Mouse (Mus musculus) hindbrain, embryonic 11.5 days (tissue): Measurements from ENCODE around the gene Calr3. TPM values are rescaled to one million over a fixed set of nuclear protein-coding genes. Genes with fewer than 3 reads are reported as not detected.

Experiments
- ATAC-seq: fragments of 200-750 bp; cut with Nextera tagmentation; 2 replicates; pipeline ENCODE4 v1.8.0; 2017; ENCODE audit warnings: mild to moderate bottlenecking, moderate TSS enrichment, moderate library complexity; ENCODE audit not compliant: low FRiP score
- DNase-seq: peaks from one replicate; pipeline ENCODE4 v3.0.0-alpha.2; 2015; ENCODE audit warnings: low spot score
- H3K27ac ChIP-seq: fragments of 300-500 bp; sonication (generic); 2 replicates; pipeline ENCODE4 v1.5.1; 2014; ENCODE audit warnings: mild to moderate bottlenecking, low read depth, low read length
- H3K27me3 ChIP-seq: fragments of 300-500 bp; sonication (generic); 2 replicates; pipeline ENCODE4 v1.6.1; 2014; ENCODE audit warnings: mild to moderate bottlenecking, low read length, moderate library complexity, mixed read lengths; ENCODE audit not compliant: control insufficient read depth, insufficient read depth
- H3K36me3 ChIP-seq: fragments of 300-500 bp; sonication (generic); 2 replicates; pipeline ENCODE4 v1.6.1; 2014; ENCODE audit warnings: mild to moderate bottlenecking, low read length, moderate library complexity, mixed read lengths; ENCODE audit not compliant: control insufficient read depth, insufficient read depth
- H3K4me1 ChIP-seq: fragments of 300-500 bp; sonication (generic); replicated peaks from 2 replicates; pipeline ENCODE4 v1.6.1; 2014; ENCODE audit warnings: low read length, mixed read lengths; ENCODE audit not compliant: control insufficient read depth, insufficient read depth
- H3K4me2 ChIP-seq: fragments of 300-500 bp; sonication (generic); replicated peaks from 2 replicates; pipeline ENCODE4 v1.6.1; 2014; ENCODE audit warnings: mild to moderate bottlenecking, low read depth, low read length
- H3K4me3 ChIP-seq: fragments of 300-500 bp; sonication (generic); 2 replicates; pipeline ENCODE4 v1.5.1; 2014; ENCODE audit warnings: low read depth, low read length
- H3K9ac ChIP-seq: fragments of 300-500 bp; sonication (generic); 2 replicates; pipeline ENCODE4 v1.6.1; 2014; ENCODE audit warnings: low read depth, low read length
- H3K9me3 ChIP-seq: fragments of 300-500 bp; sonication (generic); 2 replicates; pipeline ENCODE4 v1.6.1; 2016; ENCODE audit warnings: low read length; ENCODE audit not compliant: control insufficient read depth
- WGBS: fragments of 180-500 bp; shearing (Covaris S2); extraction: QIAGEN DNeasy Blood & Tissue Kit; methylation state at CpG from one replicate; pipeline ENCODE4 v1.1.7; 2014; 5-methylcytosine and 5-hydroxymethylcytosine counted together
- polyA plus RNA-seq: library from polyadenylated mRNA; unstranded; fragments of >200 nt; fragmentation: Nextera tagmentation; extraction: Ambion mirVana; gene quantifications from 2 replicates; pipeline ENCODE4 v1.2.1, GENCODE M21; 2014

The Calr3 gene
- 0.74 and 1.3 TPM in 2 replicates for polyA plus RNA-seq

GRCm38 (mm10) chr8:72443338-72443993 lies at the start of gene Calr3, which contains the start of gene 1700030K09Rik:
Gene Calr3, minus strand, starts transcription at chr8:72443870.
Gene 1700030K09Rik, plus strand, starts transcription at chr8:72443880.
- Histone ChIP-seq H3K4me2 (peak within 1 kb of the TSS; percentile 57), H3K4me3 (peak within 1 kb of the TSS; percentile 36), H3K4me1 (0 out of 2 replicates have a peak, but pooled peaks cover 2% of the 10 kb centered on the region), H3K36me3 (no peaks in the 10 kb centered on the region), H3K27me3 (no peaks in the 10 kb centered on the region), H3K27ac (no peak within 1 kb of the TSS), H3K9ac (peak within 1 kb of the TSS; percentile 72), H3K9me3 (no peaks in the 10 kb centered on the region)
- ATAC-seq (peak; percentile 99), DNase-seq (peak; percentile 99)
- WGBS, result 6% methylated on average over 34 of the region's 34 CpGs

- DNase-seq, result peak; percentile 31
- ATAC-seq, result no peak
These were observed 49.7 kb upstream of the Calr3 start for GRCm38 (mm10) chr8:72493381-72493780.

DNA sequence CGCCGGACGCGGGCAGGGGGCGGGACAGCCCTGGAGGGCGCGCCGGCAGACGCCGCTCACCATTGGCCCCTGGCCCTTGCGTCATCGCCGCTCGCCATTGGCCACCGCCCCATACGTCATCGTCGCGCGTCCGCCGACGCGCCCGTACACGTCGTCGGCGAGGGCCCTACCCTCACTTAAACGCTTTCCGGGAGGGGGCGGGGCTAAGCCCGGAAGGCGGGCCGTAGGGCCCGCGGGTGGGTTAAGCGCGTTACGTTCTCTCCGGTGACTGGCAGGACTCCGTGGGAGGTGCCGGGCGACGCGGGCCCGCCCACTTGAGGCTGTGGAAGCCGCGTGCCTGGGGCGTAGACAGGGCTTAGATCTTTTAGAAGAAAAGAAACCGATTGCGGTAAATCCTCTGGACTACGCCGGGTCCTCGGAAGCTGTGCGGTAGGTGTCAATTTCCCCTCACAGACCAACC lies 49.0 kb upstream of the Calr3 start:
- no peaks in the 10 kb centered on the region for H3K27me3 ChIP-seq
- no peaks in the 10 kb centered on the region for H3K36me3 ChIP-seq
- peak overlapping the region; percentile 71 for H3K4me3 ChIP-seq
- WGBS, result under 1% methylated on average over 47 of the region's 56 CpGs
- H3K9me3 ChIP-seq, result no peaks in the 10 kb centered on the region
- ATAC-seq, result peak; percentile 97
- DNase-seq, result peak; percentile 100
- H3K27ac ChIP-seq, result no peak overlapping the region; the same call in 1 of the 2 replicates
- peaks cover 4% of the 10 kb centered on the region; the same call in 1 of the 2 replicates for H3K4me1 ChIP-seq
- peak overlapping the region; percentile 56 for H3K9ac ChIP-seq
- H3K4me2 ChIP-seq, result peak overlapping the region; percentile 51

More at GRCm38 (mm10) chr8:72493381-72493780, 49.7 kb upstream of the Calr3 start:
- H3K27ac ChIP-seq, result peak overlapping the region; percentile 30; the same call in 1 of the 2 replicates
- peak overlapping the region; percentile 51 for H3K4me2 ChIP-seq
- peaks cover 4% of the 10 kb centered on the region; the same call in 1 of the 2 replicates for H3K4me1 ChIP-seq
- peak overlapping the region; percentile 56 for H3K9ac ChIP-seq
- no peaks in the 10 kb centered on the region for H3K27me3 ChIP-seq
- no peaks in the 10 kb centered on the region for H3K9me3 ChIP-seq
- no peaks in the 10 kb centered on the region for H3K36me3 ChIP-seq
- 16% methylated on average over 8 of the region's 8 CpGs for WGBS
- peak overlapping the region; percentile 71 for H3K4me3 ChIP-seq

GRCm38 (mm10) chr8:72491680-72492621 lies 48.3 kb upstream of the Calr3 start, which contains the start of gene Slc35e1:
Gene Slc35e1, minus strand, starts transcription at chr8:72492614.
- no peaks in the 10 kb centered on the region for H3K9me3 ChIP-seq
- H3K27me3 ChIP-seq, result no peaks in the 10 kb centered on the region
- H3K27ac ChIP-seq, result peak within 1 kb of the TSS; percentile 30; the same call in 1 of the 2 replicates
- ATAC-seq (peak; percentile 28), DNase-seq (peak; percentile 39)
- H3K9ac ChIP-seq, result peak within 1 kb of the TSS; percentile 56
- peak within 1 kb of the TSS; percentile 71 for H3K4me3 ChIP-seq
- H3K4me2 ChIP-seq, result peak within 1 kb of the TSS; percentile 77
- H3K4me1 ChIP-seq, result peaks cover 4% of the 10 kb centered on the region; the same call in 1 of the 2 replicates
- under 1% methylated on average over 62 of the region's 98 CpGs for WGBS
- H3K36me3 ChIP-seq, result no peaks in the 10 kb centered on the region

GRCm38 (mm10) chr8:72491017-72491416 lies 47.3 kb upstream of the Calr3 start:
- H3K4me2 ChIP-seq, result peak overlapping the region; percentile 77; the same call in 1 of the 2 replicates
- H3K4me3 ChIP-seq, result no peak overlapping the region
- H3K9me3 ChIP-seq, result no peaks in the 10 kb centered on the region
- ATAC-seq, result no peak
- H3K36me3 ChIP-seq, result no peaks in the 10 kb centered on the region
- no peak overlapping the region for H3K27ac ChIP-seq
- no peaks in the 10 kb centered on the region for H3K27me3 ChIP-seq
- no peak for DNase-seq
- 94% methylated on average over 2 of the region's 2 CpGs for WGBS
- H3K4me1 ChIP-seq, result peaks cover 4% of the 10 kb centered on the region; the same call in 1 of the 2 replicates
- H3K9ac ChIP-seq, result no peak overlapping the region

DNA sequence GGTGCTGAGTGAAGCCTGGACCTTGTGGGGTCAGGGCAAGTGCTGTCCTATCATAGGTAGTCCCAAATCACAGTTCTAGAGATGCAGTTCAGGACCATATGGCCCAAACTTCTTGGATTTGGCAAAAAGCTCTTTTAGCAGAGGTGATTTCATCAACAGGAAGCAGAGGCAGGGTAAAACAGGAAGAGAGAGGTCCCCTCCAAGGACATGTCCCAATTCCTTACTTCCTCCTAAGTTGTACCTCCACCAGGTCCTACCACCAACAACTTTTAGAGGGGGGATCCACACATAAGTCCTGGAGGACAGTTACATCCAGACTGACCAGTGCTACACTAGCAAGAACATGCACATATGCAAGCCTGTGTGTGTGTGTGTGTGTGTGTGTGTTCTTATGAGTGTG lies 43.3 kb upstream of the Calr3 start:
- no peak overlapping the region for H3K4me2 ChIP-seq
- no peaks in the 10 kb centered on the region for H3K27me3 ChIP-seq
- no peak overlapping the region for H3K9ac ChIP-seq
- H3K9me3 ChIP-seq, result no peaks in the 10 kb centered on the region
- no peak for ATAC-seq
- no peak overlapping the region for H3K27ac ChIP-seq
- no peak overlapping the region for H3K4me3 ChIP-seq
- peaks cover 8% of the 10 kb centered on the region; the same call in 1 of the 2 replicates for H3K36me3 ChIP-seq
- H3K4me1 ChIP-seq, result peaks cover 2% of the 10 kb centered on the region; the same call in 1 of the 2 replicates
- no peak for DNase-seq

- 86% methylated on average over 6 of the region's 6 CpGs for WGBS
- no peak overlapping the region for H3K27ac ChIP-seq
These were observed 42.0 kb upstream of the Calr3 start for GRCm38 (mm10) chr8:72485456-72486199.

More at GRCm38 (mm10) chr8:72485456-72486199, 42.0 kb upstream of the Calr3 start:
- no peak overlapping the region for H3K9ac ChIP-seq
- H3K4me3 ChIP-seq, result no peak overlapping the region
- H3K27me3 ChIP-seq, result no peaks in the 10 kb centered on the region
- DNase-seq, result no peak
- peaks cover 8% of the 10 kb centered on the region; the same call in 1 of the 2 replicates for H3K36me3 ChIP-seq
- no peak overlapping the region for H3K4me2 ChIP-seq
- no peak for ATAC-seq
- H3K4me1 ChIP-seq, result no peaks in the 10 kb centered on the region; the same call in 1 of the 2 replicates
- no peaks in the 10 kb centered on the region for H3K9me3 ChIP-seq
